Mouse (Mus musculus) limb, embryonic 14.5 days (tissue): ENCODE measurements around the gene 6430571L13Rik. TPM values are rescaled to one million over a fixed set of nuclear protein-coding genes. Genes with fewer than 3 reads are reported as not detected.
A peak's percentile ranks its signal among the peaks of the same experiment; 100 is the strongest.

Experiments
- ATAC-seq: fragments of 200-750 bp; cut with Nextera tagmentation; 2 replicates; pipeline ENCODE4 v1.8.0; 2017; ENCODE audit warnings: low read depth, moderate number of reproducible peaks, moderate TSS enrichment; ENCODE audit not compliant: low FRiP score
- DNase-seq: peaks from one replicate; pipeline ENCODE4 v3.0.0-alpha.2; 2015; ENCODE audit warnings: low spot score
- H3K27ac ChIP-seq: fragments of 300-500 bp; sonication (generic); replicated peaks from 2 replicates; pipeline ENCODE4 v1.5.1; 2014; ENCODE audit warnings: low read depth, mild to moderate bottlenecking, low read length, moderate library complexity, mixed read lengths
- H3K27me3 ChIP-seq: fragments of 300-500 bp; sonication (generic); 2 replicates; pipeline ENCODE4 v1.6.1; 2014; ENCODE audit warnings: low read length, mixed read lengths; ENCODE audit not compliant: control insufficient read depth, insufficient read depth
- H3K36me3 ChIP-seq: fragments of 300-500 bp; sonication (generic); 2 replicates; pipeline ENCODE4 v1.6.1; 2014; ENCODE audit warnings: mild to moderate bottlenecking, low read length, moderate library complexity, mixed read lengths; ENCODE audit not compliant: control insufficient read depth, insufficient read depth
- H3K4me1 ChIP-seq: fragments of 300-500 bp; sonication (generic); 2 replicates; pipeline ENCODE4 v1.6.1; 2014; ENCODE audit warnings: antibody characterized with exemption, low read length, mixed read lengths; ENCODE audit not compliant: control insufficient read depth, insufficient read depth
- H3K4me2 ChIP-seq: fragments of 300-500 bp; sonication (generic); replicated peaks from 2 replicates; pipeline ENCODE4 v1.6.1; 2014; ENCODE audit warnings: low read depth, mild to moderate bottlenecking, low read length, moderate library complexity; ENCODE audit not compliant: severe bottlenecking
- H3K4me3 ChIP-seq: fragments of 300-500 bp; sonication (generic); replicated peaks from 2 replicates; pipeline ENCODE4 v1.5.1; 2014; ENCODE audit warnings: low read length
- H3K9ac ChIP-seq: fragments of 300-500 bp; sonication (generic); 2 replicates; pipeline ENCODE4 v1.6.1; 2014; ENCODE audit warnings: mild to moderate bottlenecking, low read depth, low read length, moderate library complexity; ENCODE audit not compliant: severe bottlenecking
- H3K9me3 ChIP-seq: fragments of 300-500 bp; sonication (generic); 2 replicates; pipeline ENCODE4 v1.6.1; 2016; ENCODE audit warnings: low read length; ENCODE audit not compliant: control insufficient read depth
- POLR2A ChIP-seq: fragments of 200-500 bp; IDR thresholded peaks from 2 replicates; pipeline ENCODE4 v1.8.0; 2012; ENCODE audit warnings: inconsistent platforms, mild to moderate bottlenecking, moderate library complexity, borderline replicate concordance; ENCODE audit not compliant: insufficient read depth, insufficient read length; ENCODE audit errors: extremely low read depth
- WGBS: fragments of 180-500 bp; shearing (Covaris S2); extraction: QIAGEN DNeasy Blood & Tissue Kit; methylation state at CpG from one replicate; pipeline ENCODE4 v1.1.7; 2014; 5-methylcytosine and 5-hydroxymethylcytosine counted together
- polyA plus RNA-seq, 2 experiments: library from polyadenylated mRNA; depleted of rRNA in 1 of 2; stranded (reverse) in 1 of 2; unstranded in 1 of 2; fragments of >200 nt; fragmentation: Nextera tagmentation in 1 of 2; extraction: Ambion mirVana in 1 of 2; gene quantifications; 2 replicates each; pipeline versions ENCODE4 v1.2.1 to v1.2.3; 2012 to 2014

6430571L13Rik gene
- polyA plus RNA-seq, 2 experiments: 0.56 to 1.0 TPM

GRCm38 (mm10) chr9:107374623-107375022 lies 34.2 kb downstream of the 6430571L13Rik start:
- no peak for TF ChIP-seq POLR2A
- Histone ChIP-seq H3K9ac (no peak overlapping the region), H3K27ac (no peak overlapping the region), H3K4me2 (no peak overlapping the region), H3K27me3 (peaks cover 35% of the 10 kb centered on the region), H3K36me3 (no peaks in the 10 kb centered on the region), H3K4me3 (no peak overlapping the region), H3K4me1 (peaks cover 7% of the 10 kb centered on the region; the same call in 1 of the 2 replicates), H3K9me3 (no peaks in the 10 kb centered on the region)
- ATAC-seq: no peak
- WGBS: 10% methylated on average over 8 of the region's 8 CpGs
- DNase-seq: no peak

GRCm38 (mm10) chr9:107375451-107375850 lies 35.0 kb downstream of the 6430571L13Rik start:
- Histone ChIP-seq H3K4me1 (peaks cover 7% of the 10 kb centered on the region; the same call in 1 of the 2 replicates), H3K4me2 (no peak overlapping the region), H3K27me3 (peaks cover 42% of the 10 kb centered on the region), H3K9ac (no peak overlapping the region), H3K27ac (no peak overlapping the region), H3K4me3 (no peak overlapping the region), H3K9me3 (no peaks in the 10 kb centered on the region), H3K36me3 (no peaks in the 10 kb centered on the region)
- WGBS: 18% methylated on average over 5 of the region's 5 CpGs
- no peak for TF ChIP-seq POLR2A
- no peak for DNase-seq
- ATAC-seq: no peak

GRCm38 (mm10) chr9:107377961-107378512 lies 37.6 kb downstream of the 6430571L13Rik start:
- Histone ChIP-seq H3K4me2 (peak overlapping the region; percentile 58), H3K9ac (peak overlapping the region; percentile 21; the same call in 1 of the 2 replicates), H3K27me3 (peaks cover 68% of the 10 kb centered on the region), H3K36me3 (no peaks in the 10 kb centered on the region), H3K4me1 (peaks cover 7% of the 10 kb centered on the region; the same call in 1 of the 2 replicates), H3K9me3 (no peaks in the 10 kb centered on the region), H3K4me3 (peak overlapping the region; percentile 42), H3K27ac (no peak overlapping the region)
- TF ChIP-seq POLR2A: no peak
- WGBS: under 1% methylated on average over 32 of the region's 35 CpGs
- ATAC-seq (peak; percentile 47; the same call in 1 of the 2 replicates), DNase-seq (no peak)

- peaks cover 82% of the 10 kb centered on the region for H3K27me3 ChIP-seq
These were observed 41.3 kb downstream of the 6430571L13Rik start for GRCm38 (mm10) chr9:107381723-107382122.

GRCm38 (mm10) chr9:107384396-107384795 lies 44.0 kb downstream of the 6430571L13Rik start:
- 0 out of 2 replicates have a peak, but pooled peaks cover 4% of the 10 kb centered on the region for H3K4me1 ChIP-seq
- H3K4me3 ChIP-seq: no peak overlapping the region
- no peak overlapping the region for H3K9ac ChIP-seq
- no peak overlapping the region for H3K4me2 ChIP-seq
- H3K27me3 ChIP-seq: peaks cover 56% of the 10 kb centered on the region
- WGBS: 27% methylated on average over 3 of the region's 3 CpGs
- H3K27ac ChIP-seq: no peak overlapping the region
- no peaks in the 10 kb centered on the region for H3K36me3 ChIP-seq
- no peak for TF ChIP-seq POLR2A
- no peak for DNase-seq
- no peak for ATAC-seq
- no peaks in the 10 kb centered on the region for H3K9me3 ChIP-seq

More at GRCm38 (mm10) chr9:107381723-107382122, 41.3 kb downstream of the 6430571L13Rik start:
- no peak overlapping the region for H3K4me2 ChIP-seq
- WGBS: 5% methylated on average over 8 of the region's 8 CpGs
- ATAC-seq (no peak), DNase-seq (peak; percentile 51)
- H3K4me1 ChIP-seq: peaks cover 7% of the 10 kb centered on the region; the same call in 1 of the 2 replicates
- TF ChIP-seq POLR2A: no peak
- H3K9ac ChIP-seq: no peak overlapping the region
- H3K27ac ChIP-seq: no peak overlapping the region
- H3K9me3 ChIP-seq: no peaks in the 10 kb centered on the region
- no peak overlapping the region for H3K4me3 ChIP-seq
- H3K36me3 ChIP-seq: no peaks in the 10 kb centered on the region
